Mouse (Mus musculus): ENCODE measurements around the gene Sycp3. TPM values are rescaled to one million over a fixed set of nuclear protein-coding genes. Genes with fewer than 3 reads are reported as not detected.
"Not testable (repeated sequence)": the region's sequence is repeated elsewhere in the genome, so short reads cannot be mapped to it uniquely, and the experiment has no call there.

The Sycp3 gene
- polyA plus RNA-seq, 1 experiment from 2014 or later, result 0.31 TPM

- Histone ChIP-seq H3K27me3 (no peaks in the 10 kb centered on the region), H3K9me3 (no peaks in the 10 kb centered on the region), H3K9ac (replicated peaks) (no peak overlapping the region), H3K27ac (no peak overlapping the region), H3K4me3 (replicated peaks) (no peak overlapping the region), H3K4me1 (replicated peaks) (no peaks in the 10 kb centered on the region), H3K4me2 (replicated peaks) (no peak overlapping the region), H3K36me3 (no peaks in the 10 kb centered on the region)
- WGBS, result 49% methylated on average over 6 of the region's 6 CpGs
- no peak for ATAC-seq
These were observed 1.6 kb upstream of the Sycp3 start for GRCm38 (mm10) chr10:88457816-88458215.

- Histone ChIP-seq H3K4me2 (replicated peaks) (no peak overlapping the region), H3K9me3 (no peaks in the 10 kb centered on the region), H3K4me3 (replicated peaks) (no peak overlapping the region), H3K4me1 (replicated peaks) (no peaks in the 10 kb centered on the region), H3K27ac (no peak overlapping the region), H3K27me3 (no peaks in the 10 kb centered on the region), H3K9ac (replicated peaks) (no peak overlapping the region), H3K36me3 (no peaks in the 10 kb centered on the region)
- ATAC-seq, result no peak
- 66% methylated on average over 18 of the region's 18 CpGs for WGBS
These were observed 902 bp downstream of the Sycp3 start for GRCm38 (mm10) chr10:88460122-88460820.

GRCm38 (mm10) chr10:88482866-88483265 lies 23.5 kb downstream of the Sycp3 start:
- not testable (repeated sequence) for H3K4me1 ChIP-seq (replicated peaks); ATAC-seq; H3K4me2 ChIP-seq (replicated peaks); H3K27ac ChIP-seq; H3K36me3 ChIP-seq; H3K9ac ChIP-seq (replicated peaks); H3K9me3 ChIP-seq; H3K27me3 ChIP-seq; H3K4me3 ChIP-seq (replicated peaks)
- WGBS, result 91% methylated on average over 10 of the region's 10 CpGs

- Histone ChIP-seq H3K9me3 (no peaks in the 10 kb centered on the region), H3K4me1 (replicated peaks) (no peaks in the 10 kb centered on the region; the same call in 1 of the 2 replicates), H3K4me2 (replicated peaks) (no peak overlapping the region), H3K36me3 (peaks cover 6% of the 10 kb centered on the region; the same call in 1 of the 2 replicates), H3K4me3 (replicated peaks) (no peak overlapping the region), H3K9ac (replicated peaks) (no peak overlapping the region), H3K27ac (no peak overlapping the region), H3K27me3 (no peaks in the 10 kb centered on the region)
- 89% methylated on average over 5 of the region's 5 CpGs for WGBS
- ATAC-seq, result no peak
These were observed 29.3 kb downstream of the Sycp3 start for GRCm38 (mm10) chr10:88488629-88489028.

GRCm38 (mm10) chr10:88491632-88492031 lies 32.3 kb downstream of the Sycp3 start:
- 60% methylated on average over 7 of the region's 7 CpGs for WGBS
- H3K4me3 ChIP-seq (replicated peaks), result no peak overlapping the region
- no peaks in the 10 kb centered on the region; the same call in 1 of the 2 replicates for H3K4me1 ChIP-seq (replicated peaks)
- ATAC-seq, result no peak
- no peak overlapping the region for H3K4me2 ChIP-seq (replicated peaks)
- no peaks in the 10 kb centered on the region for H3K9me3 ChIP-seq
- H3K36me3 ChIP-seq, result no peaks in the 10 kb centered on the region
- H3K9ac ChIP-seq (replicated peaks), result no peak overlapping the region
- no peak overlapping the region for H3K27ac ChIP-seq
- no peaks in the 10 kb centered on the region for H3K27me3 ChIP-seq

- H3K27ac ChIP-seq, result no peak overlapping the region
These were observed 33.3 kb downstream of the Sycp3 start for GRCm38 (mm10) chr10:88492658-88493057.

GRCm38 (mm10) chr10:88494959-88495587 lies 35.7 kb downstream of the Sycp3 start:
- no peaks in the 10 kb centered on the region; the same call in 1 of the 2 replicates for H3K4me1 ChIP-seq (replicated peaks)
- H3K36me3 ChIP-seq, result no peaks in the 10 kb centered on the region
- no peak overlapping the region for H3K4me2 ChIP-seq (replicated peaks)
- H3K27me3 ChIP-seq, result no peaks in the 10 kb centered on the region
- no peak overlapping the region for H3K9ac ChIP-seq (replicated peaks)
- WGBS, result 80% methylated on average over 4 of the region's 4 CpGs
- no peak for ATAC-seq
- H3K4me3 ChIP-seq (replicated peaks), result no peak overlapping the region
- no peak overlapping the region for H3K27ac ChIP-seq
- H3K9me3 ChIP-seq, result no peaks in the 10 kb centered on the region

More at GRCm38 (mm10) chr10:88492658-88493057, 33.3 kb downstream of the Sycp3 start:
- Histone ChIP-seq H3K4me2 (replicated peaks) (no peak overlapping the region), H3K9me3 (no peaks in the 10 kb centered on the region), H3K9ac (replicated peaks) (no peak overlapping the region), H3K4me3 (replicated peaks) (no peak overlapping the region), H3K4me1 (replicated peaks) (no peaks in the 10 kb centered on the region; the same call in 1 of the 2 replicates), H3K27me3 (no peaks in the 10 kb centered on the region), H3K36me3 (no peaks in the 10 kb centered on the region)
- ATAC-seq, result no peak
- WGBS, result 63% methylated on average over 8 of the region's 8 CpGs

- H3K4me1 ChIP-seq (replicated peaks), result peaks cover 5% of the 10 kb centered on the region
These were observed 37.6 kb downstream of the Sycp3 start for GRCm38 (mm10) chr10:88496864-88497564.

GRCm38 (mm10) chr10:88499993-88500392 lies 40.6 kb downstream of the Sycp3 start:
- ATAC-seq, result no peak
- H3K9me3 ChIP-seq, result no peaks in the 10 kb centered on the region
- no peak overlapping the region for H3K4me3 ChIP-seq (replicated peaks)
- no peak overlapping the region for H3K9ac ChIP-seq (replicated peaks)
- H3K4me2 ChIP-seq (replicated peaks), result no peak overlapping the region
- WGBS, result 74% methylated on average over 5 of the region's 5 CpGs
- H3K27me3 ChIP-seq, result no peaks in the 10 kb centered on the region
- H3K36me3 ChIP-seq, result no peaks in the 10 kb centered on the region
- H3K4me1 ChIP-seq (replicated peaks), result peaks cover 19% of the 10 kb centered on the region
- H3K27ac ChIP-seq, result no peak overlapping the region

More at GRCm38 (mm10) chr10:88496864-88497564, 37.6 kb downstream of the Sycp3 start:
- Histone ChIP-seq H3K27ac (no peak overlapping the region), H3K4me3 (replicated peaks) (no peak overlapping the region), H3K9ac (replicated peaks) (no peak overlapping the region), H3K9me3 (no peaks in the 10 kb centered on the region), H3K27me3 (no peaks in the 10 kb centered on the region), H3K4me2 (replicated peaks) (no peak overlapping the region), H3K36me3 (no peaks in the 10 kb centered on the region)
- no peak for ATAC-seq
- WGBS, result 82% methylated on average over 11 of the region's 11 CpGs

- 84% methylated on average over 10 of the region's 10 CpGs for WGBS
- H3K9me3 ChIP-seq, result no peaks in the 10 kb centered on the region
- H3K27me3 ChIP-seq, result no peaks in the 10 kb centered on the region
- H3K36me3 ChIP-seq, result no peaks in the 10 kb centered on the region
- H3K4me1 ChIP-seq (replicated peaks), result peaks cover 19% of the 10 kb centered on the region
- H3K9ac ChIP-seq (replicated peaks), result no peak overlapping the region
- H3K4me2 ChIP-seq (replicated peaks), result no peak overlapping the region
- ATAC-seq, result no peak
- no peak overlapping the region for H3K27ac ChIP-seq
- H3K4me3 ChIP-seq (replicated peaks), result no peak overlapping the region
These were observed 42.0 kb downstream of the Sycp3 start for GRCm38 (mm10) chr10:88501370-88501769.

GRCm38 (mm10) chr10:88501886-88502765 lies 42.8 kb downstream of the Sycp3 start:
- Histone ChIP-seq H3K9ac (replicated peaks) (peak overlapping the region; percentile 16; the same call in 1 of the 2 replicates), H3K36me3 (no peaks in the 10 kb centered on the region), H3K27ac (no peak overlapping the region), H3K4me1 (replicated peaks) (peaks cover 19% of the 10 kb centered on the region), H3K27me3 (no peaks in the 10 kb centered on the region), H3K4me2 (replicated peaks) (peak overlapping the region; percentile 28), H3K4me3 (replicated peaks) (0 out of 2 replicates have a peak overlapping the region, but pooled peaks have one; percentile 1), H3K9me3 (no peaks in the 10 kb centered on the region)
- ATAC-seq, result no peak
- 56% methylated on average over 13 of the region's 13 CpGs for WGBS
